Mouse (Mus musculus): ENCODE measurements around the gene Gm5294.

Gene Gm5294

GRCm38 (mm10) chr5:138848102-138848501 lies 28.2 kb downstream of the Gm5294 start:
- ATAC-seq (ENCODE audit: low TSS enrichment), result peak; percentile 92

DNA sequence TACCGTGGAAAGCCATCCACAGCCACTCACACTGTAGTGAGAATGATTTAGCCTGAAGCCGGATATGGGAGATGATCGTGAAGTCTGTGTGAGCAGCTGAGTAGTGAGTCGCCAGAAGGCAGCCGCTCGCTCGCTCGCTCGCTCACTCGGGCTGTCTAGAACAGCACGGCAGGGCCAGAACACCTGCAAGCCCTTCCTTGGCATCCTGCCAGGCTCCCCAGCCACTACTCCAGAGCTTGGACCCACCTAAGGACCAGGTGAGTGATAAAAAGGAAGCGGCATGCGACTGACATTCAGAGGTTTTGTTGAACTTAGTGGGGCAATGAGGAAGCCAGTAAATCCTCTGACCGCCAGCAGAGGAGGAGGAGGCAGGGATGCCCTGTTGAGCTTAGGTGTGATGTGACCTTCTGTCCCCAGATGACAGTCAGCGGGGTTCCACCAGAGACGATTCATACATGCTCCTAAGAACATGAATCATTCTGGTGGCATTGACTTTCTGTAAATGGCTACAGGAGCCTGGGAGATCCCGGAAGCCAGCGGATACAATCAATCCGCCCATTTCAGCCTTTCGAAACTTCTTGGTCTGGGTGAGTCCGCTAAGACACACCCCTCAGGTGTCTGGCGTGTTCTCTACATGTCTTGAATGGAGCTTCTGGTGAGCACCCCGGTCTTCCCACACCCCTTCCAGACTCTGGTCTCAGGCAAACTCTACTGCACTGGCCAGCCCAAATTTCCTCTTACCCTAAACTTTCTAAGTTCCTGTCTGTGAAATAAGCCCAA lies 30.0 kb downstream of the Gm5294 start:
- no peak for ATAC-seq (ENCODE audit: low TSS enrichment)

DNA sequence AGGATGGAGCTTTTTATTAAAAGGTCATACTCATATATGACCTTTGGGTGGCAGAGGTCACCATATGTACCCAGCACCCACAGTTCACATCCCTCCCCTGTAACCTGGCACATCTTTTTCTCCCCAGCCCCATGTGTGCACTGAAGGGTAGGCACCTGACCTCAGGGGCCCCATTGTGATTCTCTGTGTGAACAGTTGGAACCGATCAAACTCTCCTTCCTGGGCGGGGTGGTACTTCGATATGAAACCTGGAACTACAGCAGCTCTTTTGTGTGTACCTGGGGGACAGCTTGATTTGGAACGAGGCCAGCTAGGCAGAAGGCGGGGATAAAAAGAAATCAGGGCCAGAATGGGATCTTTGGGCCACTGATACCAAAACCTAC lies 30.6 kb downstream of the Gm5294 start:
- ATAC-seq (ENCODE audit: low TSS enrichment), result no peak

GRCm38 (mm10) chr5:138851296-138851780 lies 31.5 kb downstream of the Gm5294 start:
- ATAC-seq (ENCODE audit: low TSS enrichment), result no peak

GRCm38 (mm10) chr5:138852151-138852550 lies 32.3 kb downstream of the Gm5294 start:
- no peak for ATAC-seq (ENCODE audit: low TSS enrichment)

GRCm38 (mm10) chr5:138853349-138853748 lies 33.5 kb downstream of the Gm5294 start:
- ATAC-seq (ENCODE audit: low TSS enrichment), result no peak

DNA sequence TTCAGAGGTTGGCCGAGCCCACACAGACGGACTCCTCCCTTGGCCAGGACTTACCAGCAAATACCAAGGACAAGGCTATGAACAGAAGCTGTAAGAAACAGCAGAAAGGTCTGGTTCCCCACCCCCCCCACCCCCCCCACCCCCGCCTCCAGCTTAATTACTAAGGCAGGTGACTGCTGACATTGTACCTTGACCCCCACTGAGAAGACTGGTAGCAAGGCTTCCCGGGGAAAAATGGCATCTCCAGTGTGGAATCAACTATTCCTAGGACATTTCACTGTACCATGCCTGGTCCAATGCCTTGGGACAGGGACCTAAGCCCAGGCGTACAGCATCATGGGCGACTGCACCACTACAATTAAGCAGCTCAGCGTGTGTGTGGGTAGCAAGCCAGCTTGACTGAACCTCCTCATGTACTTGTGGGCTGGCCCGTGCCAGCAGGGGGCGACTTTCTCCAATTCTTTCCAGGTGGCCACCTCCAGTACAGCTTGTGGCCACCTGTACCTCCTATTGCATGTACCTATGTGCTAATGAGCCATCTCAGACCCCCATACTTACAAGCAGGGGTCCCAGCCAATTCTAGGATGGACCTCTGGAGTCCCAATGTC lies 37.2 kb downstream of the Gm5294 start:
- peak; percentile 93; the same call in 1 of the 2 replicates for ATAC-seq (ENCODE audit: low TSS enrichment)

DNA sequence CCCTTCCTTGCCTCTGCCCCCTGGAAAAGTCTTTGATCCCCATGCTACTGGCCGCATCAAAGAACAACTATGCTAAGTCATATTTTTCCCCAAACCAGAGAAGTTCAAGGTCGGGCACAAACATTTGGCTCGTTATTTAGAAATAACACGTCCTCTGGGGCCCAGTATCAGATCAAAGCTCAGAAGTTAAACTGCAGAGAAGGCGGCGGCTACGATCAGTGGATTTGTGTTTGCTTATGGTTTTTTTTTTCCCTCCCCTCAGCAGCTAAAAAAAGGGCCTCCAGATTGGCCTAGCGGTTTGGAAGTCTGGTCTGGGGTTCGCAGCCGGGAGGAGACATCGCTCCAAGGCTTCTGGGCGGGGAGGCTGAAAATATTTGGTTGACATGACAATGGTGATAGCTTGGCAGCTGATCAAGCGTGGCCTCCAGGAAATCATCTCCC lies 38.0 kb downstream of the Gm5294 start:
- no peak for ATAC-seq (ENCODE audit: low TSS enrichment)

- ATAC-seq (ENCODE audit: low TSS enrichment), result peak; percentile 64
Measured at GRCm38 (mm10) chr5:138863681-138864146, 43.8 kb downstream of the Gm5294 start.

GRCm38 (mm10) chr5:138864166-138864565 lies 44.3 kb downstream of the Gm5294 start:
- no peak for ATAC-seq (ENCODE audit: low TSS enrichment)

DNA sequence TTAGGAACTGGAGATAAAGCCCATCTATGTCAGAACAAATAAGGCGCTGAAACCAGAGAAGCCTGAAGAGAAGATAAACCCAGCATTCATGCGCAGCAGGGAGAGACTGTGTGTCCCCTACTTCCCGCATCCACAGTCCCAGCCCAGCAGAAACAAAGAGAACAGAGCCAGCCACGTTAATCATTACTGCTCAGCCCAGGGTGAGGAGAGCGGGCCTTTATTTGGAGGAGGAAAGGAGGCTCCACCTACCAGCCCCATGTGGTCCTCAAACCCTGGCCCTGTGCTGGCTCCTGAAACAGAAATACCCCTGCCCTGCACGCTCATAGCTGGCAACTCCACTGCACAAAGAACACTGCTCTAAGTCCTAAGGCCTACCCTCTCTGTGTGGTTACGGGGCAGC lies 45.0 kb downstream of the Gm5294 start:
- ATAC-seq (ENCODE audit: low TSS enrichment), result no peak

DNA sequence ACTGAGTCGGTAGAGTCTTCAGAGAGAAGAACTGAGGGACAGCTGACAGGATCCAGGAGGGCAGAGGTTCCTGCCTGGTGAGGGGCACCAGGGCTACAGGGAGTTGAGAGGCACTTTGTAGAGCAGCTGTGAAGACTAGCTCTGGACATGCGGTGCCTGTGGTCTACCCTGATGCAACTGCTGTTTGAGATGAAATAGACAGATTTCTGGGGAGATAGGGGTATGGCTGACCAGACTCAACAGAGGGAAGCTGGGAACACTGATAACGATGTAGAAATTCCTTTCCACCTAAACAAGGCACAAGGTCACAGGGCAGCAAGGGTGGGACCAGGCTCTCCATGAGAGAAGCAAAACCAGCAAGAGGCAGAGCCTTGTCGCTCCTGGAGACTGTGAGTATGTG lies 45.8 kb downstream of the Gm5294 start:
- no peak for ATAC-seq (ENCODE audit: low TSS enrichment)

Measured in frontal cortex, adult (tissue).